Mouse (Mus musculus) MEL (cell line): ENCODE results near the gene Lipc. TPM values are rescaled to one million over a fixed set of nuclear protein-coding genes. Genes with fewer than 3 reads are reported as not detected.

Experiments
- DNase-seq: peaks from one replicate; pipeline ENCODE4 v3.0.0; 2011; ENCODE audit warnings: low read depth, low spot score
- H3K27ac ChIP-seq: 2 replicates; pipeline ENCODE4 v1.5.1; 2012; ENCODE audit warnings: low read depth, mild to moderate bottlenecking, control low read depth, low read length, moderate library complexity; ENCODE audit not compliant: control insufficient read depth
- H3K27me3 ChIP-seq, 2 experiments: fragments of 150-350 bp in 1 of 2; sonication (generic) in 1 of 2; 2 replicates each; pipeline ENCODE4 v1.6.1; 2012; ENCODE audit warnings: low read length in 2 of 2, mild to moderate bottlenecking in 2 of 2, improper control_type of control experiment in 1 of 2, moderate library complexity in 1 of 2; ENCODE audit not compliant: insufficient read depth in 2 of 2, control insufficient read depth in 1 of 2
- H3K36me3 ChIP-seq, 2 experiments: 2 replicates each; pipeline ENCODE4 v1.6.1; 2012 to 2014; ENCODE audit warnings: low read length in 2 of 2, improper control_type of control experiment in 1 of 2, inconsistent platforms in 1 of 2, mild to moderate bottlenecking in 1 of 2; ENCODE audit not compliant: insufficient read depth in 2 of 2, control insufficient read depth in 1 of 2
- H3K4me1 ChIP-seq, 2 experiments: fragments of 150-350 bp in 1 of 2; sonication (generic) in 1 of 2; 2 replicates each; pipeline ENCODE4 v1.6.1; 2012; ENCODE audit warnings: low read length in 2 of 2, improper control_type of control experiment in 1 of 2, mild to moderate bottlenecking in 1 of 2; ENCODE audit not compliant: insufficient read depth in 2 of 2, control insufficient read depth in 1 of 2
- H3K4me3 ChIP-seq, 2 experiments: fragments of 150-350 bp in 1 of 2; sonication (generic) in 1 of 2; 2 replicates each; pipeline ENCODE4 v1.5.1; 2012; ENCODE audit warnings: low read depth in 2 of 2, low read length in 2 of 2, mild to moderate bottlenecking in 2 of 2, moderate library complexity in 2 of 2, control low read depth in 1 of 2, improper control_type of control experiment in 1 of 2; ENCODE audit not compliant: control insufficient read depth in 1 of 2, insufficient read depth in 1 of 2
- H3K79me2 ChIP-seq: 2 replicates; pipeline ENCODE4 v1.6.1; 2012; ENCODE audit warnings: mild to moderate bottlenecking, low read length, moderate library complexity; ENCODE audit not compliant: control insufficient read depth, poor library complexity, insufficient read depth
- H3K9ac ChIP-seq: 2 replicates; pipeline ENCODE4 v1.6.1; 2012; ENCODE audit warnings: low read depth, mild to moderate bottlenecking, control low read depth, low read length, moderate library complexity; ENCODE audit not compliant: control insufficient read depth, poor library complexity, severe bottlenecking
- H3K9me3 ChIP-seq: fragments of 150-350 bp; sonication (generic); replicated peaks from 2 replicates; pipeline ENCODE4 v1.6.1; 2012; ENCODE audit warnings: mild to moderate bottlenecking, low read length, improper control_type of control experiment, moderate library complexity; ENCODE audit not compliant: insufficient read depth
- BHLHE40 ChIP-seq: IDR thresholded peaks from 2 replicates; pipeline ENCODE4 v1.6.1; 2012; ENCODE audit warnings: low read depth, mild to moderate bottlenecking, inconsistent platforms, low read length, improper control_type of control experiment, borderline replicate concordance
- CHD1 ChIP-seq: IDR thresholded peaks from 2 replicates; pipeline ENCODE4 v1.6.1; 2012; ENCODE audit warnings: low read depth, mild to moderate bottlenecking, inconsistent platforms, low read length, improper control_type of control experiment
- CHD2 ChIP-seq: IDR thresholded peaks from 2 replicates; pipeline ENCODE4 v1.6.1; 2011; ENCODE audit warnings: low read length, improper control_type of control experiment
- E2F4 ChIP-seq: IDR thresholded peaks from 2 replicates; pipeline ENCODE4 v1.6.1; 2011; ENCODE audit warnings: low read depth, low read length, improper control_type of control experiment, borderline replicate concordance
- EP300 ChIP-seq, 2 experiments: IDR thresholded peaks; 2 replicates each; pipeline ENCODE4 v1.6.1; 2011; ENCODE audit warnings: improper control_type of control experiment in 2 of 2, low read length in 2 of 2, low read depth in 1 of 2, mild to moderate bottlenecking in 1 of 2
- ETS1 ChIP-seq: IDR thresholded peaks from 2 replicates; pipeline ENCODE4 v1.6.1; 2012; ENCODE audit warnings: low read depth, mild to moderate bottlenecking, inconsistent platforms, low read length, improper control_type of control experiment, moderate library complexity
- HCFC1 ChIP-seq: IDR thresholded peaks from 2 replicates; pipeline ENCODE4 v1.6.1; 2012; ENCODE audit warnings: low read depth, mild to moderate bottlenecking, inconsistent platforms, low read length, improper control_type of control experiment, moderate library complexity
- JUND ChIP-seq: IDR thresholded peaks from 2 replicates; pipeline ENCODE4 v1.6.1; 2011; ENCODE audit warnings: low read depth, mild to moderate bottlenecking, improper control_type of control experiment, low read length
- KAT2A ChIP-seq: conservative IDR thresholded peaks from 2 replicates; pipeline ENCODE4 v1.6.1; 2012; ENCODE audit warnings: low read depth, low read length, improper control_type of control experiment, inconsistent platforms
- MAFK ChIP-seq: IDR thresholded peaks from 2 replicates; pipeline ENCODE4 v1.6.1; 2011; ENCODE audit warnings: low read depth, mild to moderate bottlenecking, low read length, improper control_type of control experiment, borderline replicate concordance
- MAZ ChIP-seq: IDR thresholded peaks from 2 replicates; pipeline ENCODE4 v1.6.1; 2012; ENCODE audit warnings: low read depth, mild to moderate bottlenecking, inconsistent platforms, low read length, improper control_type of control experiment
- MEF2A ChIP-seq: IDR thresholded peaks from 2 replicates; pipeline ENCODE4 v1.6.1; 2014; ENCODE audit warnings: low read depth, mild to moderate bottlenecking, inconsistent platforms, low read length, improper control_type of control experiment; ENCODE audit not compliant: poor library complexity, insufficient replicate concordance, severe bottlenecking; ENCODE audit errors: extremely low read depth
- MYB ChIP-seq: IDR thresholded peaks from 2 replicates; pipeline ENCODE4 v1.6.1; 2011; ENCODE audit warnings: mild to moderate bottlenecking, low read depth, low read length, improper control_type of control experiment
- MYC ChIP-seq: IDR thresholded peaks from 2 replicates; pipeline ENCODE4 v1.6.1; 2011; ENCODE audit warnings: low read depth, mild to moderate bottlenecking, low read length, improper control_type of control experiment, moderate library complexity
- NELFE ChIP-seq: IDR thresholded peaks from 2 replicates; pipeline ENCODE4 v1.6.1; 2011; ENCODE audit warnings: low read depth, low read length, improper control_type of control experiment
- POLR2A ChIP-seq, 2 experiments: IDR thresholded peaks; 2 replicates each; pipeline ENCODE4 v1.6.1; 2011 to 2012; ENCODE audit warnings: low read length in 2 of 2, mild to moderate bottlenecking in 2 of 2, control low read depth in 1 of 2, improper control_type of control experiment in 1 of 2, low read depth in 1 of 2, moderate library complexity in 1 of 2; ENCODE audit not compliant: control insufficient read depth in 1 of 2, insufficient read depth in 1 of 2, poor library complexity in 1 of 2
- RAD21 ChIP-seq: IDR thresholded peaks from 2 replicates; pipeline ENCODE4 v1.6.1; 2011; ENCODE audit warnings: mild to moderate bottlenecking, low read depth, low read length, improper control_type of control experiment
- SIN3A ChIP-seq: IDR thresholded peaks from 2 replicates; pipeline ENCODE4 v1.6.1; 2012; ENCODE audit warnings: low read length, improper control_type of control experiment, inconsistent platforms
- SMC3 ChIP-seq: IDR thresholded peaks from 2 replicates; pipeline ENCODE4 v1.6.1; 2011; ENCODE audit warnings: low read depth, low read length, improper control_type of control experiment
- TBP ChIP-seq: IDR thresholded peaks from 2 replicates; pipeline ENCODE4 v1.8.0; 2011; ENCODE audit warnings: low read depth, low read length, improper control_type of control experiment
- UBTF ChIP-seq: IDR thresholded peaks from 2 replicates; pipeline ENCODE4 v1.6.1; 2012; ENCODE audit warnings: low read depth, mild to moderate bottlenecking, inconsistent platforms, low read length, improper control_type of control experiment, moderate library complexity, borderline replicate concordance; ENCODE audit not compliant: insufficient read depth
- USF2 ChIP-seq, 2 experiments: IDR thresholded peaks; 2 replicates each; pipeline ENCODE4 v1.6.1; 2011 to 2012; ENCODE audit warnings: improper control_type of control experiment in 2 of 2, low read length in 2 of 2, borderline replicate concordance in 1 of 2, inconsistent platforms in 1 of 2, low read depth in 1 of 2, mild to moderate bottlenecking in 1 of 2; ENCODE audit not compliant: insufficient read depth in 1 of 2
- ZC3H11A ChIP-seq: IDR thresholded peaks from 2 replicates; pipeline ENCODE4 v1.6.1; 2012; ENCODE audit warnings: low read depth, mild to moderate bottlenecking, inconsistent platforms, low read length, improper control_type of control experiment
- ZKSCAN1 ChIP-seq: IDR thresholded peaks from 2 replicates; pipeline ENCODE4 v1.6.1; 2012; ENCODE audit warnings: low read depth, mild to moderate bottlenecking, inconsistent platforms, low read length, improper control_type of control experiment, moderate library complexity
- ZMIZ1 ChIP-seq: IDR thresholded peaks from 2 replicates; pipeline ENCODE4 v1.6.1; 2012; ENCODE audit warnings: low read depth, mild to moderate bottlenecking, inconsistent platforms, low read length, improper control_type of control experiment, moderate library complexity
- ZNF384 ChIP-seq: IDR thresholded peaks from 2 replicates; pipeline ENCODE4 v1.6.1; 2012; ENCODE audit warnings: low read depth, mild to moderate bottlenecking, inconsistent platforms, low read length, improper control_type of control experiment
- polyA plus RNA-seq, 2 experiments: library from polyadenylated mRNA; stranded (reverse) in 1 of 2; unstranded in 1 of 2; fragments of >175 nt in 1 of 2; fragments of >200 nt in 1 of 2; gene quantifications; 2 replicates each; pipeline versions ENCODE4 v1.2.1 to v1.2.4; 2012; ENCODE audit warnings: low replicate concordance in 2 of 2, low read depth in 1 of 2; ENCODE audit not compliant: insufficient read length in 2 of 2, insufficient read depth in 1 of 2, missing spikeins in 1 of 2
- total RNA-seq: library from RNA; depleted of rRNA; stranded (reverse); fragments of 300-350 nt; gene quantifications from 2 replicates; pipeline ENCODE4 v1.2.3, GENCODE M21; 2012

Lipc gene
- total and polyA plus RNA-seq, 3 experiments: 0.07 TPM; not detected in 2

- TF ChIP-seq USF2 (IDR thresholded peaks at IDR 0.05; ENCODE audit: borderline replicate concordance in 1 of 2, insufficient read depth in 1 of 2, low read depth in 1 of 2, low read length in 2 of 2) (no peak), E2F4 (no peak), HCFC1 (no peak), CHD2 (no peak), SMC3 (no peak), MAZ (no peak), TBP (no peak), MYB (no peak), ZNF384 (no peak), MAFK (no peak), ZMIZ1 (no peak), KAT2A (no peak), BHLHE40 (no peak), EP300 (IDR thresholded peaks at IDR 0.05; ENCODE audit: low read depth in 1 of 2, low read length in 2 of 2) (no peak), ZKSCAN1 (no peak), RAD21 (no peak), MEF2A (no peak), MYC (no peak), POLR2A (IDR thresholded peaks at IDR 0.05; ENCODE audit: control insufficient read depth in 1 of 2, insufficient read depth in 1 of 2, low read depth in 1 of 2, low read length in 2 of 2, poor library complexity in 1 of 2) (no peak), UBTF (no peak)
- DNase-seq: no peak
- H3K27ac ChIP-seq: no peak overlapping the region
- no peak overlapping the region for H3K4me3 ChIP-seq
- no peaks in the 10 kb centered on the region for H3K79me2 ChIP-seq
- H3K27me3 ChIP-seq: no peaks in the 10 kb centered on the region
- no peaks in the 10 kb centered on the region for H3K4me1 ChIP-seq
- H3K9me3 ChIP-seq: no peaks in the 10 kb centered on the region
- no peaks in the 10 kb centered on the region for H3K36me3 ChIP-seq
- H3K9ac ChIP-seq: no peak overlapping the region
Measured at GRCm38 (mm10) chr9:70816701-70817305, 135.2 kb downstream of the Lipc start.

GRCm38 (mm10) chr9:70812551-70812950 lies 139.5 kb downstream of the Lipc start:
- Histone ChIP-seq H3K9me3 (no peaks in the 10 kb centered on the region), H3K9ac (no peak overlapping the region), H3K27me3 (no peaks in the 10 kb centered on the region), H3K4me3 (no peak overlapping the region), H3K27ac (no peak overlapping the region), H3K36me3 (no peaks in the 10 kb centered on the region), H3K4me1 (no peaks in the 10 kb centered on the region), H3K79me2 (no peaks in the 10 kb centered on the region)
- no peak for DNase-seq
- TF ChIP-seq EP300 (IDR thresholded peaks at IDR 0.05; ENCODE audit: low read depth in 1 of 2, low read length in 2 of 2) (no peak), RAD21 (no peak), NELFE (no peak), SMC3 (no peak), ZC3H11A (no peak), USF2 (IDR thresholded peaks at IDR 0.05; ENCODE audit: borderline replicate concordance in 1 of 2, insufficient read depth in 1 of 2, low read depth in 1 of 2, low read length in 2 of 2) (no peak), CHD1 (no peak), JUND (no peak), SIN3A (no peak), MAZ (no peak), TBP (no peak), ETS1 (no peak)
